Mouse (Mus musculus) small intestine, adult 2 months (tissue): ENCODE measurements at regions not wholly inside any gene's neighbourhood (a gene's known extent, or its start where the extent isn't known, plus 50 kb on each side); places are given as distances from the start of the nearest gene placed in this dataset.

Source experiments
- H3K27ac ChIP-seq: fragments of 200-500 bp; 2 replicates; pipeline ENCODE4 v1.5.1; 2012; ENCODE audit warnings: low read depth, low read length, control low read depth, inconsistent platforms; ENCODE audit not compliant: insufficient read depth
- H3K27me3 ChIP-seq: fragments of 200-500 bp; 2 replicates; pipeline ENCODE4 v1.6.1; 2012; ENCODE audit warnings: mild to moderate bottlenecking, moderate library complexity, low read length, inconsistent platforms; ENCODE audit not compliant: control insufficient read depth, insufficient read depth
- H3K36me3 ChIP-seq: fragments of 200-500 bp; 2 replicates; pipeline ENCODE4 v1.6.1; 2012; ENCODE audit warnings: mild to moderate bottlenecking, low read length, control low read depth, inconsistent platforms; ENCODE audit not compliant: control insufficient read depth, insufficient read depth
- H3K4me1 ChIP-seq: fragments of 200-500 bp; 2 replicates; pipeline ENCODE4 v1.6.1; 2012; ENCODE audit warnings: low read length, inconsistent platforms, mixed read lengths; ENCODE audit not compliant: control insufficient read depth, insufficient read depth, insufficient read length
- H3K4me3 ChIP-seq: fragments of 200-500 bp; 2 replicates; pipeline ENCODE4 v1.5.1; 2012; ENCODE audit warnings: low read depth, mild to moderate bottlenecking, control low read depth, inconsistent platforms, low read length, moderate library complexity
- CTCF ChIP-seq: fragments of 200-500 bp; IDR thresholded peaks from 2 replicates; pipeline ENCODE4 v1.5.1; 2012; ENCODE audit warnings: low read depth, mild to moderate bottlenecking, control low read depth, inconsistent platforms, low read length, moderate library complexity, mixed read lengths; ENCODE audit not compliant: insufficient replicate concordance, insufficient read length; ENCODE audit errors: extremely low read depth
- POLR2A ChIP-seq: fragments of 200-500 bp; IDR thresholded peaks from 2 replicates; pipeline ENCODE4 v1.6.1; 2012; ENCODE audit warnings: low read depth, mild to moderate bottlenecking, control low read depth, inconsistent platforms, low read length, moderate library complexity
- WGBS: fragments of 180-500 bp; shearing (Covaris S2); methylation state at CpG from one replicate; pipeline ENCODE4 v1.1.7; 2018; 5-methylcytosine and 5-hydroxymethylcytosine counted together

- no peak overlapping the region for H3K27ac ChIP-seq
- no peaks in the 10 kb centered on the region for H3K36me3 ChIP-seq
- no peak overlapping the region for H3K4me3 ChIP-seq
- no peaks in the 10 kb centered on the region for H3K4me1 ChIP-seq
- no peak for TF ChIP-seq POLR2A
- TF ChIP-seq CTCF = no peak
- no peaks in the 10 kb centered on the region for H3K27me3 ChIP-seq
- 51% methylated on average over 3 of the region's 3 CpGs for WGBS
Observed at GRCm38 (mm10) chr7:68851981-68852575, 103.0 kb upstream of the Arrdc4 start.

- Histone ChIP-seq H3K4me3 (no peak overlapping the region), H3K36me3 (no peaks in the 10 kb centered on the region), H3K27me3 (no peaks in the 10 kb centered on the region), H3K4me1 (no peaks in the 10 kb centered on the region), H3K27ac (no peak overlapping the region)
- no peak for TF ChIP-seq POLR2A
- no peak for TF ChIP-seq CTCF
- WGBS = 35% methylated on average over 7 of the region's 7 CpGs
Observed at GRCm38 (mm10) chr7:68844606-68845005, 95.6 kb upstream of the Arrdc4 start.

GRCm38 (mm10) chr7:68843374-68843773 lies 94.3 kb upstream of the Arrdc4 start:
- WGBS = 30% methylated on average over 4 of the region's 4 CpGs
- Histone ChIP-seq H3K36me3 (no peaks in the 10 kb centered on the region), H3K4me1 (no peaks in the 10 kb centered on the region), H3K27ac (no peak overlapping the region), H3K4me3 (no peak overlapping the region), H3K27me3 (no peaks in the 10 kb centered on the region)
- TF ChIP-seq CTCF = peak; percentile 38; the same call in 1 of the 2 replicates
- TF ChIP-seq POLR2A = no peak

GRCm38 (mm10) chr7:68833977-68834791 lies 85.1 kb upstream of the Arrdc4 start:
- Histone ChIP-seq H3K27ac (no peak overlapping the region), H3K27me3 (no peaks in the 10 kb centered on the region), H3K4me1 (no peaks in the 10 kb centered on the region), H3K4me3 (no peak overlapping the region), H3K36me3 (no peaks in the 10 kb centered on the region)
- WGBS = 48% methylated on average over 10 of the region's 10 CpGs
- no peak for TF ChIP-seq POLR2A
- TF ChIP-seq CTCF = peak; percentile 41; the same call in 1 of the 2 replicates

GRCm38 (mm10) chr7:68833517-68833916 lies 84.5 kb upstream of the Arrdc4 start:
- no peak overlapping the region for H3K27ac ChIP-seq
- no peak overlapping the region for H3K4me3 ChIP-seq
- WGBS = 81% methylated on average over 7 of the region's 7 CpGs
- no peaks in the 10 kb centered on the region for H3K4me1 ChIP-seq
- no peak for TF ChIP-seq CTCF
- TF ChIP-seq POLR2A = no peak
- no peaks in the 10 kb centered on the region for H3K36me3 ChIP-seq
- H3K27me3 ChIP-seq = no peaks in the 10 kb centered on the region

- no peak overlapping the region for H3K4me3 ChIP-seq
- no peaks in the 10 kb centered on the region for H3K27me3 ChIP-seq
- H3K4me1 ChIP-seq = no peaks in the 10 kb centered on the region
- H3K36me3 ChIP-seq = no peaks in the 10 kb centered on the region
- no peak for TF ChIP-seq POLR2A
- peak; percentile 88 for TF ChIP-seq CTCF
- H3K27ac ChIP-seq = no peak overlapping the region
- WGBS = 13% methylated on average over 8 of the region's 8 CpGs
Observed at GRCm38 (mm10) chr7:68829861-68830260, 80.8 kb upstream of the Arrdc4 start.

- no peak overlapping the region for H3K4me3 ChIP-seq
- 57% methylated on average over 2 of the region's 2 CpGs for WGBS
- TF ChIP-seq POLR2A (no peak), CTCF (no peak)
Observed at GRCm38 (mm10) chr7:68824399-68824798, 75.4 kb upstream of the Arrdc4 start.

More at GRCm38 (mm10) chr7:68824399-68824798, 75.4 kb upstream of the Arrdc4 start:
- Histone ChIP-seq H3K36me3 (no peaks in the 10 kb centered on the region), H3K4me1 (peaks cover 3% of the 10 kb centered on the region; the same call in 1 of the 2 replicates), H3K27me3 (no peaks in the 10 kb centered on the region), H3K27ac (no peak overlapping the region)
